Mouse (Mus musculus) skeletal muscle tissue, postnatal 0 days (tissue): ENCODE data around the gene Cds1. TPM values are rescaled to one million over a fixed set of nuclear protein-coding genes. Genes with fewer than 3 reads are reported as not detected.

Experiments used
- polyA plus RNA-seq: library from polyadenylated mRNA; unstranded; fragments of >200 nt; fragmentation: Nextera tagmentation; extraction: Ambion mirVana; gene quantifications from 2 replicates; pipeline ENCODE4 v1.2.1, GENCODE M21; 2015

Gene Cds1
- 0.24 and 1.1 TPM in 2 replicates for polyA plus RNA-seq

GRCm38 (mm10) chr5:101764554-101765347 is at the start of gene Cds1:
TSS of gene Cds1 (plus strand) at chr5:101765130.

Other genes with a start within 250 kb of the Cds1 start
- not detected in 2 replicates for gene Nkx6-1, start 100.1 kb upstream of the Cds1 start, polyA plus RNA-seq